Mouse (Mus musculus): Measurements from ENCODE around the gene Btnl4. TPM values are rescaled to one million over a fixed set of nuclear protein-coding genes. Genes with fewer than 3 reads are reported as not detected.
"Not testable (repeated sequence)": the region's sequence is repeated elsewhere in the genome, so short reads cannot be mapped to it uniquely, and the experiment has no call there.

Btnl4 gene
- polyA plus RNA-seq (2015; fragmentation: Nextera tagmentation; extraction: Ambion mirVana), result not detected in 2 replicates

DNA sequence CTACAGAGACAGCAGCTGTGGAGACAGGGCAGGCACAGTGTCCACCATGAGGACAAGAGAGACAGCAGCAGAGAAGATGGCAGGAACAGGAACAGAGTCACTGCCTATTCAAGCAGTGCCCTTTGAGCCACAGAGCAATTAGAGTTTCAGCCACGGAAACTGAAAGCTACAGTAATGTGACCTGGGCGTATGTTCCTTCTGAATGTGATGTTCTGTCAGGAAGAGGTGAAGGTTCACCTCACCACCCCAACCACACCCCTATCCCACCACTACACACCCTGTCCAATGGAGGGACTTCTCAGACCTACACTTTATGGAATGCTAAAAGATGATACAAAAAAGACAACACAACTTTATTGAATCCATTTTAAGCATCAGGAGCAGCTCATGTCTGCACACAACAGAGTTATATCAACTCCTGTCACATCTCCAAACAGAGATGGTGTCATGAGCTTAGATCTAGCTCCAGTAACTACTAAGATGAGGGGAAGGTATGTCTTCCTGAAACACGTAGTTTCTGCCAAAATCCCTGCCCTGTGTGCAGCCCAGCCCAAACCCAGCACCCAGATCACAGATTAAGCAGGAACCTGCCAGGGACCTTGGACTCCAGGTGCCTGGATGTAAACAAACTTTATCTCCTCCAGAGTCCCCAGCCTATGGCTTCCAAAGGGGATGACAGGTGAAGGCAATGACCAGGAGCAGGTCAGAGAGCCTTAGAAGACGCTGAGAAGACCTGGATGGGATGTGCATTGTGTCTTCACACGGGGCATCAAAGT, at the start of gene Btnl4:
Btnl4 (minus strand) TSS at position 81 of the 776 bp plus-strand sequence.
- H3K4me3 ChIP-seq; H3K9ac ChIP-seq; H3K36me3 ChIP-seq; H3K4me2 ChIP-seq; H3K27ac ChIP-seq (replicated peaks); H3K4me1 ChIP-seq (replicated peaks); H3K9me3 ChIP-seq; ATAC-seq (ENCODE audit: low FRiP score, low read depth); H3K27me3 ChIP-seq: not testable (repeated sequence)
- 85% methylated on average over 5 of the region's 5 CpGs for WGBS

DNA sequence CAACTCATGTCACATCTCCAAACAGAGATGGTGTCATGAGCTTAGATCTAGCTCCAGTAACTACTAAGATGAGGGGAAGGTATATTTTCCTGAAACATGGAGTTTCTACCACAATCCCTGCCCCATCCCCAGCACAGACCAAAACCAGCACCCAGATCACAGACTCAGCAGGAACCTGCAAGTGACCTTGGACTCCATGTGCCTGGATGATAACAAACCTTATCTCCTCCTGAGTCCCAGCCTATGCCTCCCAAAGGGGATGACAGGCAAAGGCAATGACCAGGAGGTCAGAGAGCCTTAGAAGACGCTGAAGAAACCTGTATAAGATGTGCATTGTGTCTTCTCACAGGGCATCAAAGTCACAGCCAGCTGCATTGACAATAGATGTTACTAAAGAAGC, 41.9 kb upstream of the Btnl4 start:
- H3K9me3 ChIP-seq, result no peaks in the 10 kb centered on the region
- no peaks in the 10 kb centered on the region for H3K27me3 ChIP-seq
- no peaks in the 10 kb centered on the region for H3K4me1 ChIP-seq (replicated peaks)
- 70% methylated on average over 1 of the region's 1 CpGs for WGBS
- no peak overlapping the region for H3K4me2 ChIP-seq
- H3K9ac ChIP-seq, result no peak overlapping the region
- no peak overlapping the region for H3K27ac ChIP-seq (replicated peaks)
- H3K36me3 ChIP-seq, result no peaks in the 10 kb centered on the region
- H3K4me3 ChIP-seq, result no peak overlapping the region
- no peak for ATAC-seq (ENCODE audit: low FRiP score, low read depth)

DNA sequence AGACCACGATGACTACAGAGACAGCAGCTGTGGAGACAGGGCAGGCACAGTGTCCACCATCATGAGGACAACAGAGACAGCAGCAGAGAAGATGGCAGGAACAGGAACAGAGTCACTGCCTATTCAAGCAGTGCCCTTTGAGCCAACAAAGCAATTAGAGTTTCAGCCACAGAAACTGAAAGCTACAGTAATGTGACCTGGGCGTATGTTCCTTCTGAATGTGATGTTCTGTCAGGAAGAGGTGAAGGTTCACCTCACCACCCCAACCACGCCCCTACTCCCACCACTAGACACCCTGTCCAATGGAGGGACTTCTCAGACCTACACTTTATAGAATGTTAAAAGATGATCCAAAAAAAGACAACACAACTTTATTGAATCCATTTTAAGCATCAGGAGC, 41.5 kb upstream of the Btnl4 start:
- H3K36me3 ChIP-seq; ATAC-seq (ENCODE audit: low FRiP score, low read depth): not testable (repeated sequence)

DNA sequence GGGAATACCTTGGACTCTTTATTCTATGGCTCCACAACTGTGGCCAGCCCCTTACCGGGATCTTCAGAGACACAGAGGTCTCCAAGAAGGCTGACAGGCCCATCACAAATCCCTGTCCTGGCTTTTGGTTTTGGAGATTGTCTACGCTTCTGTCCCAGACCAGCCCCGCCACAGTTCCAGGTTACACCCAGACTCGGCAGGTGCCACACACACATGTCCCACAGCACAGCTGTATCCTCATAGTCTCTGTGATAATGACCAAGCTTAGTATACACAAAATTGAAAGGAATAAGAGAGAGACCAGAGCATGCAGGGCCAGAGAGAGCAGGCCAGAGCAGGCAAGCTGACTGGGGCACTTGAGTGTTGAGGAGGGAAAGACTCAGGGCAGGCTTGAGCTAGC, 40.7 kb upstream of the Btnl4 start:
- ATAC-seq (ENCODE audit: low FRiP score, low read depth), result no peak
- Histone ChIP-seq H3K36me3 (no peaks in the 10 kb centered on the region), H3K9me3 (no peaks in the 10 kb centered on the region), H3K27ac (replicated peaks) (no peak overlapping the region), H3K4me1 (replicated peaks) (no peaks in the 10 kb centered on the region), H3K4me3 (no peak overlapping the region), H3K9ac (no peak overlapping the region), H3K4me2 (no peak overlapping the region), H3K27me3 (no peaks in the 10 kb centered on the region)
- WGBS, result 93% methylated on average over 4 of the region's 4 CpGs

More for the DNA sequence above, 41.5 kb upstream of the Btnl4 start:
- not testable (repeated sequence) for H3K4me2 ChIP-seq; H3K4me3 ChIP-seq; H3K4me1 ChIP-seq (replicated peaks); H3K9me3 ChIP-seq; H3K27me3 ChIP-seq; H3K27ac ChIP-seq (replicated peaks); H3K9ac ChIP-seq
- 83% methylated on average over 3 of the region's 3 CpGs for WGBS

DNA sequence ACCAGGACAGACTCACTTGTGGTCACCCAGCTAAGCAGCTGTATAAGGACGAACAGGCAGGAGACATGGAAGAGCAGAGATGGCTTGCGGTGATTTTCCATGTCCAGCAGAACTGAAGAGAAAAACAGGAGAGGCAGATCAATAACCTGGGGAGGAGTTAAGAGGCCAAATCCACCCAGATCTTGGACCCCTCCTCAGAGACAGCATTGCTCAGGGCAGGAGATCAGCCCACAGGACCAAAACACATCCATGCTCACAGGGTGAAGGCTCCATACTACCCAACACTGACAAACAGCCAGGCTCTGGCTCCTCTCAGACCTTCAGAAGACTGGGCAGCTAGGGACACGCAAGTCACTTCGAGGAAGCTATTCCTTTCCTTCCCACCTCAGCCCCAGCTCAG, 40.1 kb upstream of the Btnl4 start, which contains the start of gene Btnl6:
Btnl6 (minus strand) TSS at position 101 of the 400 bp plus-strand sequence.
- 89% methylated on average over 4 of the region's 4 CpGs for WGBS
- Histone ChIP-seq H3K4me2 (no peak within 1 kb of the TSS), H3K27ac (replicated peaks) (no peak within 1 kb of the TSS), H3K9me3 (no peaks in the 10 kb centered on the region), H3K4me1 (replicated peaks) (no peaks in the 10 kb centered on the region), H3K9ac (no peak within 1 kb of the TSS), H3K4me3 (no peak within 1 kb of the TSS), H3K27me3 (no peaks in the 10 kb centered on the region), H3K36me3 (no peaks in the 10 kb centered on the region)
- no peak for ATAC-seq (ENCODE audit: low FRiP score, low read depth)

DNA sequence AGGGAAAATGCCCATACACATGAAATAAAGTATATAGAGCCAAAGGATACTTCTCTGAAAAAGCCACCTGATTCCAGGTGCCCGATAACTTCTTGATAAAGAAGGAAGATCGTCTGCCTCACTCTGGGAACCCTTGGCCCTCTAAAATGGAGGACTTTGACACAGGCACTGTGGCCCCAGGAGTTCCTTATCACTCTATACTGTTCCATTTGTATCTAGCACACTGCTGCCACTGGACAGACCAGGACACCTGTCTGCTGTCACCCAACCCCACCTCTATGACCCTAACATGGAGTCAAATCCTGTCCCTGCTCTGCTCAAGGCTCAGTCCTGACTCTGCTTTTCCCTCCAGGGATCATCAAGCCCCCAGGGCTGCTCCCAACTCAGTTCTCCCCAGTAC, 39.4 kb upstream of the Btnl4 start:
- H3K4me2 ChIP-seq, result no peak overlapping the region
- WGBS, result 86% methylated on average over 2 of the region's 2 CpGs
- no peak for ATAC-seq (ENCODE audit: low FRiP score, low read depth)
- no peaks in the 10 kb centered on the region for H3K9me3 ChIP-seq
- H3K27me3 ChIP-seq, result no peaks in the 10 kb centered on the region
- H3K9ac ChIP-seq, result no peak overlapping the region
- no peaks in the 10 kb centered on the region for H3K36me3 ChIP-seq
- no peaks in the 10 kb centered on the region for H3K4me1 ChIP-seq (replicated peaks)
- H3K4me3 ChIP-seq, result no peak overlapping the region
- no peak overlapping the region for H3K27ac ChIP-seq (replicated peaks)

DNA sequence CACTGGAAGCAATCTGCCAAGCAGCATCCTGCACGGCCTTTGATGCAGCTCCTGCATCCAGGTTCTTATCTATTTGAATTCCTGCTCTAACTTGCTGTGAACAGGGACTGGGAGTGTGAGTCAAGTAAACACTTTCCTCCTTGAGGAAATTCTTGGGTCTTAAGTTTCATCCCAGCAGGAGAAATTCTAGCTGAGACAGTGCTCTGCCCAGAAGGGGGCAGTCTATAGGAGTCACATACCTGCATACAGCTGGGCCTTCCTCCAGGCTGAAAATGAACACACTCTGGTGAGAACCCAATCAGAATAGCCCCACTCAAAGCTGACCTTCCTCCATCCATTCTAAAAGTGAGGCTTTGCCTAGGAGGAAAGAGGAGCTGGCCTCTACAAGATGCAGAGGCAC, 34.6 kb upstream of the Btnl4 start:
- not testable (repeated sequence) for H3K9ac ChIP-seq; H3K9me3 ChIP-seq; H3K27me3 ChIP-seq; H3K27ac ChIP-seq (replicated peaks); H3K4me2 ChIP-seq; H3K36me3 ChIP-seq; H3K4me1 ChIP-seq (replicated peaks); H3K4me3 ChIP-seq; ATAC-seq (ENCODE audit: low FRiP score, low read depth)
- 73% methylated on average over 1 of the region's 1 CpGs for WGBS

DNA sequence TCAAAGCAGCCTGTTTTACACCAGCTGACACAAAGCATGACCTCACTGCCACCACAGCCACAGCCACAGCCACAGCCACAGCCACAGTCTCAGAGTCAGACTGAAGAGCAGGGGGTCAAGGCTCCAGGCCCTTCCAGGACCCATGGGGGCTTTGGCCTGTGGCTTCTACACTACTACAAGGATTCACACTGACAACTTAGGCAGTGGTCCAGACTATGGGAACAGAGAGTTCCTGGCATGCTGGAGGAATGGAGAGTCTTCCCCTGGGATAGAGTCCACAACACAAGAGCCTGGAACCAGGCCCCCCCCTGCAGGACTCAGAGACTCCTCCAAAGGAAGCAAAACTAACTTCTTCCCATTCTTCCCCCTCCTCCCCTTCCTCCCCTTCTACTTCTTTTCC, 30.5 kb upstream of the Btnl4 start:
- Histone ChIP-seq H3K4me2 (no peak overlapping the region), H3K9me3 (no peaks in the 10 kb centered on the region), H3K27me3 (no peaks in the 10 kb centered on the region), H3K4me3 (no peak overlapping the region), H3K9ac (no peak overlapping the region), H3K36me3 (no peaks in the 10 kb centered on the region), H3K27ac (replicated peaks) (no peak overlapping the region), H3K4me1 (replicated peaks) (no peaks in the 10 kb centered on the region)
- no peak for ATAC-seq (ENCODE audit: low FRiP score, low read depth)

DNA sequence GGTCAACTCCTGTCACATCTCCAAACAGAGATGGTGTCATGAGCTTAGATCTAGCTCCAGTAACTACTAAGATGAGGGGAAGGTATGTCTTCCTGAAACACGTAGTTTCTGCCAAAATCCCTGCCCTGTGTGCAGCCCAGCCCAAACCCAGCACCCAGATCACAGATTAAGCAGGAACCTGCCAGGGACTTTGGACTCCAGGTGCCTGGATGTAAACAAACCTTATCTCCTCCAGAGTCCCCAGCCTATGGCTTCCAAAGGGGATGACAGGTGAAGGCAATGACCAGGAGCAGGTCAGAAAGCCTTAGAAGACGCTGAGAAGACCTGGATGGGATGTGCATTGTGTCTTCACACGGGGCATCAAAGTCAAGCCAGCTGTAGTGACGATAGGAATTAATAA, 20.6 kb upstream of the Btnl4 start:
- H3K36me3 ChIP-seq; H3K4me1 ChIP-seq (replicated peaks); H3K4me2 ChIP-seq; H3K27ac ChIP-seq (replicated peaks); H3K9me3 ChIP-seq; H3K4me3 ChIP-seq; H3K9ac ChIP-seq; ATAC-seq (ENCODE audit: low FRiP score, low read depth); H3K27me3 ChIP-seq: not testable (repeated sequence)
- WGBS, result 86% methylated on average over 4 of the region's 4 CpGs

DNA sequence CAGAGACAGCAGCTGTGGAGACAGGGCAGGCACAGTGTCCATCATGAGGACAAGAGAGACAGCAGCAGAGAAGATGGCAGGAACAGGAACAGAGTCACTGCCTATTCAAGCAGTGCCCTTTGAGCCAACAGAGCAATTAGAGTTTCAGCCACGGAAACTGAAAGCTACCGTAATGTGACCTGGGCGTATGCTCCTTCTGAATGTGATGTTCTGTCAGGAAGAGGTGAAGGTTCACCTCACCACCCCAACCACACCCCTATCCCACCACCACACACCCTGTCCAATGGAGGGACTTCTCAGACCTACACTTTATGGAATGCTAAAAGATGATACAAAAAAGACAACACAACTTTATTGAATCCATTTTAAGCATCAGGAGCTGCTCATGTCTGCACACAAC, 20.2 kb upstream of the Btnl4 start:
- not testable (repeated sequence) for H3K27ac ChIP-seq (replicated peaks); H3K4me3 ChIP-seq; H3K27me3 ChIP-seq; ATAC-seq (ENCODE audit: low FRiP score, low read depth); H3K9ac ChIP-seq; H3K4me2 ChIP-seq; H3K36me3 ChIP-seq; H3K9me3 ChIP-seq; H3K4me1 ChIP-seq (replicated peaks)
- 89% methylated on average over 3 of the region's 3 CpGs for WGBS

DNA sequence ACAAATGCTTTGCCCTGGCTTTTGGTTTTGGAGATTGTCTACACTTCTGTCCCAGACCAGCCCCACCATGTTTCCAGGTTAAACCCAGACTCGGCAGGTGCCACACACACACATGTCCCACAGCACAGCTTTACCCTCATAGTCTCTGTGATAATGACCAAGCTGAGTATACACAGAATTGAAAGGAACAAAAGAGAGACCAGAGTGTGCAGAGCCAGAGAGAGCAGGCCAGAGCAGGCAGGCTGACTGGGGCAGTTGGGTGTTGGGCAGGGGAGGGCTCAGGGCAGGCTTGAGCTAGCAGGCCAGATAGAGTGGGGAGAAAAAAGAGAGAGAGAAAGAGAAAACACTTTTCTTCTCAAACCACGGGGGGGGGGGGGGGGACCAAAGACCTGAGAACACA, 19.4 kb upstream of the Btnl4 start:
- H3K4me1 ChIP-seq (replicated peaks), result no peaks in the 10 kb centered on the region
- no peaks in the 10 kb centered on the region for H3K27me3 ChIP-seq
- no peak overlapping the region for H3K4me3 ChIP-seq
- WGBS, result 81% methylated on average over 1 of the region's 2 CpGs
- no peaks in the 10 kb centered on the region for H3K9me3 ChIP-seq
- no peak overlapping the region for H3K4me2 ChIP-seq
- H3K36me3 ChIP-seq, result no peaks in the 10 kb centered on the region
- H3K9ac ChIP-seq, result no peak overlapping the region
- no peak for ATAC-seq (ENCODE audit: low FRiP score, low read depth)
- no peak overlapping the region for H3K27ac ChIP-seq (replicated peaks)

DNA sequence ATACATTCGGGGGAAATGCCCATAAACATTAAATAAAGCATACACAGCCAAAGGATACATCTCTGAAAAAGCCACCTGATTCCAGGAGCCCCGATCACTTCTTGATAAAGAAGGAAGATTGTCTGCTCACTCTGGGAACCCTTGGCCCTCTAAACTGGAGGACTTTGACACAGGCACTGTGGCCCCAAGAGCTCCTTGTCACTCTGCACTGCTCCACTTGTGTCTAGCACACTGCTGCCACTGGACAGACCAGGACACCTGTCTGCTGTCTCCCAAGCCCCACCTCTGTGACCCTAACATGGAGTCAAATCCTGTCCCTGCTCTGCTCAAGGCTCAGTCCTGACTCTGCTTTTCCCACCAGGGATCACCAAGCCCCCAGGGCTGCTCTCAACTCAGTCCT, 18.0 kb upstream of the Btnl4 start:
- not testable (repeated sequence) for H3K4me1 ChIP-seq (replicated peaks); H3K4me3 ChIP-seq; H3K27ac ChIP-seq (replicated peaks); ATAC-seq (ENCODE audit: low FRiP score, low read depth); H3K36me3 ChIP-seq; H3K27me3 ChIP-seq; H3K9ac ChIP-seq; H3K9me3 ChIP-seq; H3K4me2 ChIP-seq
- 96% methylated on average over 2 of the region's 2 CpGs for WGBS

DNA sequence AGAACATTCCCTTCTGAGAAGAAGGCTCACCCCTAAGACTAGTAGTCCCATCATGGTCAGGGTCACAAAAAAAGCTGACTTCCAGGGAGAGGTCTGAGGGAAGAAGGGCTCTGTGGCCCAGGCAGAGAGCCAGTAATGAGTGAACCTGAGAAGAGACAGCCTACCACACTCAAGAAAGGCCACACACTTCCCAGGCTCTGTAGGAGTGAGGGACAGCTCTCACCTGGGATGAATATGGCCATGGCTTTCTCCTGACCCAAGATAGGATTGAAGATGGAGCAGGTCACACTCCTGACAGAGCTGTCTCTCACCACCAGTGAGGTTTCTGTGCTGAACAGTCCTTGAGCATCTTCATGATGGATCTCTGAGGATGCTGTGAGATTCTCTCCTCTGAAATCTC, 15.7 kb upstream of the Btnl4 start:
- H3K36me3 ChIP-seq, result no peaks in the 10 kb centered on the region
- no peak overlapping the region for H3K4me3 ChIP-seq
- no peaks in the 10 kb centered on the region for H3K9me3 ChIP-seq
- no peaks in the 10 kb centered on the region for H3K4me1 ChIP-seq (replicated peaks)
- no peak overlapping the region for H3K27ac ChIP-seq (replicated peaks)
- H3K27me3 ChIP-seq, result 0 out of 2 replicates have a peak, but pooled peaks cover 2% of the 10 kb centered on the region
- H3K4me2 ChIP-seq, result no peak overlapping the region
- no peak overlapping the region for H3K9ac ChIP-seq
- ATAC-seq (ENCODE audit: low FRiP score, low read depth), result no peak
